Mouse (Mus musculus) forebrain, embryonic 15.5 days (tissue): ENCODE measurements around the gene Ift80. TPM values are rescaled to one million over a fixed set of nuclear protein-coding genes. Genes with fewer than 3 reads are reported as not detected.
A peak's percentile ranks its signal among the peaks of the same experiment; 100 is the strongest.
"Not testable (repeated sequence)": the region's sequence is repeated elsewhere in the genome, so short reads cannot be mapped to it uniquely, and the experiment has no call there.

Experiments
- ATAC-seq: fragments of 200-750 bp; cut with Nextera tagmentation; replicated peaks from 2 replicates; pipeline ENCODE4 v1.8.0; 2017; ENCODE audit warnings: mild to moderate bottlenecking, moderate TSS enrichment, moderate library complexity
- H3K27ac ChIP-seq: fragments of 300-500 bp; sonication (generic); replicated peaks from 2 replicates; pipeline ENCODE4 v1.5.1; 2015; ENCODE audit warnings: mild to moderate bottlenecking, inconsistent platforms
- H3K27me3 ChIP-seq: fragments of 300-500 bp; sonication (generic); 2 replicates; pipeline ENCODE4 v1.6.1; 2015; ENCODE audit warnings: inconsistent platforms
- H3K36me3 ChIP-seq: fragments of 300-500 bp; sonication (generic); 2 replicates; pipeline ENCODE4 v1.6.1; 2015; ENCODE audit warnings: mild to moderate bottlenecking, inconsistent platforms
- H3K4me1 ChIP-seq: fragments of 300-500 bp; sonication (generic); 2 replicates; pipeline ENCODE4 v1.6.1; 2015; ENCODE audit warnings: inconsistent platforms
- H3K4me2 ChIP-seq: fragments of 300-500 bp; sonication (generic); replicated peaks from 2 replicates; pipeline ENCODE4 v1.6.1; 2015; ENCODE audit warnings: mild to moderate bottlenecking, inconsistent platforms
- H3K4me3 ChIP-seq: fragments of 300-500 bp; sonication (generic); 2 replicates; pipeline ENCODE4 v1.5.1; 2015; ENCODE audit warnings: mild to moderate bottlenecking, inconsistent platforms
- H3K9ac ChIP-seq: fragments of 300-500 bp; sonication (generic); replicated peaks from 2 replicates; pipeline ENCODE4 v1.6.1; 2015; ENCODE audit warnings: mild to moderate bottlenecking, inconsistent platforms
- H3K9me3 ChIP-seq: fragments of 300-500 bp; sonication (generic); 2 replicates; pipeline ENCODE4 v1.6.1; 2016; ENCODE audit warnings: inconsistent platforms
- WGBS: fragments of 180-500 bp; shearing (Covaris S2); methylation state at CpG from one replicate; pipeline ENCODE4 v1.1.7; 2015; ENCODE audit warnings: mixed read lengths; 5-methylcytosine and 5-hydroxymethylcytosine counted together
- polyA plus RNA-seq: library from polyadenylated mRNA; unstranded; fragments of >200 nt; fragmentation: Nextera tagmentation; extraction: Ambion mirVana; gene quantifications from 2 replicates; pipeline ENCODE4 v1.2.1, GENCODE M21; 2015

Gene Ift80
- polyA plus RNA-seq, 1 experiment from 2014 or later = 10.9 TPM

DNA sequence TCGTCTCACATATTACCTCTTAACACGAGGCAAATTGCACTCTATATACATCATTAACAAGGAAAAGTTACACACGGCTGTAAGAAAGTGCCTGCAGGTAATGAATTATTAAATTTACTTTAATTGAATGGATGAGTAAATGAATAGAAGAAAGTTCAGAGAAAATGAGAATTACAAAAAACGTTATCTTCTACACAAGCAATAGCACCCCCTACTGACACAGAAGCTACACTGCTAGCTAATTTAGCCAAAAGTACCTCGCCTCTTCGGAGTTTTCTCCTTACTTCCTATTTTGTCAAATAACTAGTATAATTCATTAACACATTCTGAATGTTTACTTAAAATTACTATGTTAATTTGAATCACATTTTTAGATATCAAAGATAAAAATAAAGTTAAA is 49.9 kb downstream of the Ift80 start:
- H3K27me3 ChIP-seq = no peaks in the 10 kb centered on the region
- 50% methylated on average over 6 of the region's 6 CpGs for WGBS

DNA sequence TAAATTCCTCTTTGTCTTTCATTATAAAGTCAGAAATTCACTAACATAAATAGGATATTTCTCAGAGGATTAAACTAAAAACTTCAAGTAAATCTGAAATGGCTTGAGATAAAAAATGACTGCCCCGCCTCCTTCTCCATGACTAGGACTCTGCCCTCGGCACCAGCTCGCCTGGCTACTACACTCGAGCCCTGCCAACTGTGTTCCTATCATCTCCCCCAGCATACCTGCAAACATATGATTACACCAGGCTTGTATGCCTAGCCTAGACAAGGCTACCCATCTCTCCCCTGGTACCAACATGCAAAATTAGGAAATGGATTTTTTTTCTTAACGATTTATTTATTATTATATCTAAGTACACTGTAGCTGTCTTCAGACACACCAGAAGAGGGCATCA is 51.7 kb downstream of the Ift80 start:
- Histone ChIP-seq H3K27me3 (no peaks in the 10 kb centered on the region), H3K9ac (no peak overlapping the region), H3K4me1 (peaks cover 4% of the 10 kb centered on the region; the same call in 1 of the 2 replicates), H3K36me3 (no peaks in the 10 kb centered on the region), H3K4me3 (no peak overlapping the region), H3K9me3 (no peaks in the 10 kb centered on the region), H3K4me2 (no peak overlapping the region), H3K27ac (no peak overlapping the region)
- 92% methylated on average over 5 of the region's 5 CpGs for WGBS
- ATAC-seq = no peak

More for the DNA sequence above, 49.9 kb downstream of the Ift80 start:
- no peaks in the 10 kb centered on the region for H3K36me3 ChIP-seq
- no peak overlapping the region for H3K4me2 ChIP-seq
- no peaks in the 10 kb centered on the region; the same call in 1 of the 2 replicates for H3K4me1 ChIP-seq
- no peak overlapping the region for H3K27ac ChIP-seq
- no peak for ATAC-seq
- H3K9ac ChIP-seq = no peak overlapping the region
- H3K9me3 ChIP-seq = no peaks in the 10 kb centered on the region
- no peak overlapping the region for H3K4me3 ChIP-seq

DNA sequence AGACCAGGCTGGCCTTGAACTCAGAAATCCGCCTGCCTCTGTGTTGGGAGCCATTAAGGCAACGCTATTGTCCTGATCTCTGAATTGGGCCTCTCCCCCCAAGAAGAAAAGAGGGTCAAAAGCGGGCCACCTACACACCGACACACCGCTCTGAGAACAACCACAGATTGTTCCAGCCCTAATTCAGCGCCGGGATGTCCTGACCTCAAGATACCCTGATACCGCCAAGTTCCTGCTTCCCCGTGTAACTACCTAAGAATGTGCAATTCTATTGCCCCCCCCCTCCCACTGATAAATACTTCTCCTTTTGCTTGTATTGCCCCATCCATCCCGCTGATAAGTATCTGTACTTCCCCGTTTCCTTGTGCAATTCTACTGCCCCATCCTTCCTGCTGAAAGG is 52.4 kb downstream of the Ift80 start:
- not testable (repeated sequence) for H3K4me2 ChIP-seq, H3K27me3 ChIP-seq, H3K9ac ChIP-seq, H3K4me1 ChIP-seq, ATAC-seq, H3K27ac ChIP-seq, H3K4me3 ChIP-seq, H3K9me3 ChIP-seq, H3K36me3 ChIP-seq
- WGBS = 91% methylated on average over 11 of the region's 11 CpGs

DNA sequence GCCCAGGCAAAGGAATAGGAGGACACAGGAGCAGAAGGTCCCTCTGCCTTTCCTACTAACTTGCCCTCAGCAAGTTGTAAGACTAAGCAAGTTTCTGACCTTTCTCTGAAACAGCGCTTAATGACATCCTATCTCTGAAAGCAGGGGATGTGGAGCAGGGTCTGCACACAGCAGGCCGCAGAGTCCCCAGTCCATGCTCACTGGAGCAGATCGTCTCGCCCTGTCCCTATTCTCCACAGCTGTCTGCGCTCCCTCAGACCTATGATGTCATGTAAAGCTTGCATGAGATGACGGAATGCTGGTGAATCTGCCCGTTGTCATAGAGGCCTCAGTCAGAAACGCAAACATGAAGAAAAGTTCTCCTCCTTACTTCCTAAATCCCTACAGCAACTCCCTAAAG is 55.0 kb downstream of the Ift80 start:
- whole genome bisulfite sequencing = 63% methylated on average over 8 of the region's 8 CpGs
- ATAC-seq = peak; percentile 26; the same call in 1 of the 2 replicates

DNA sequence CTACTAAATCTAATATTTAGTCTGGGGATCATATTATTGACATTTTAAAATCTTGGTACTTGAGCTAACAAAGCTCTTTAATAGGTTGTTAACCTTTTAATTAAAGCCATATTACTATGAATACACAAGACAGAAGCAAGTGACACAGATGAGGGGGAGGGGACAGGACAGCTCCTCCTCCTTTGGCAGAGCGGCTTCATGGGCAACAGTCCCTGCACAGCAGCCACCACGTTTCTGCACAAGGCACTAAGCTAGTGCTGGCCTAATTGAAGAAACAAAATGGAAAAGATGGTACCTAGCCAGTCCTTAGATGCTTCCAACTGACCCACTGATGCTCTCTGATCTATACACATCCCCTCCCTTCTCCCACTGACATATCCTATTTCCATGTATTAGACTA is 55.5 kb downstream of the Ift80 start:
- no peak overlapping the region for H3K9ac ChIP-seq
- H3K4me3 ChIP-seq = no peak overlapping the region
- H3K27me3 ChIP-seq = no peaks in the 10 kb centered on the region
- H3K27ac ChIP-seq = no peak overlapping the region
- no peaks in the 10 kb centered on the region for H3K36me3 ChIP-seq
- no peak overlapping the region for H3K4me2 ChIP-seq
- 31% methylated on average over 2 of the region's 2 CpGs for WGBS
- H3K9me3 ChIP-seq = no peaks in the 10 kb centered on the region
- peak; percentile 83 for ATAC-seq
- H3K4me1 ChIP-seq = 0 out of 2 replicates have a peak, but pooled peaks cover 4% of the 10 kb centered on the region

More for the DNA sequence above, 55.0 kb downstream of the Ift80 start:
- H3K27me3 ChIP-seq = no peaks in the 10 kb centered on the region
- H3K36me3 ChIP-seq = no peaks in the 10 kb centered on the region
- H3K9ac ChIP-seq = no peak overlapping the region
- H3K27ac ChIP-seq = no peak overlapping the region
- H3K4me1 ChIP-seq = 0 out of 2 replicates have a peak, but pooled peaks cover 4% of the 10 kb centered on the region
- H3K4me3 ChIP-seq = no peak overlapping the region
- H3K4me2 ChIP-seq = no peak overlapping the region
- no peaks in the 10 kb centered on the region for H3K9me3 ChIP-seq

DNA sequence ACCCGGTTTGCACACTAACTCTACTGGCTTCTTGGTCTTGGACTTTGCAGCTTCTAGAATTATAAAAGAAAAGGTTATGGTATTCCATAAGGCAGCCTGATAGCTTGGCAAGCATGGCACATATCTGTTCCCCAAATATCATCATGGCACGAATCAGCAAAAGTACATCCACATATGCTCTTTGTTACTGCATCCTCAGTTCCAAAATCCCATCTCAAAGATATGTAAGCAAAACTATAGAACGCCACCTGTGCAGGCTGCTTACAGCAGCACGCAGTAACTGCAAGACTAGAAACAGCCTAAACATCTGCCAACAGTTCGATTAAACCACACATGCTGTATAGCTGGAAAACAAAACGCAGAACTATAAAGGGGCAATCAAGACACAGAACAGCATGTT is 62.5 kb downstream of the Ift80 start:
- Histone ChIP-seq H3K4me2 (no peak overlapping the region), H3K27me3 (no peaks in the 10 kb centered on the region), H3K36me3 (no peaks in the 10 kb centered on the region), H3K9me3 (no peaks in the 10 kb centered on the region), H3K9ac (no peak overlapping the region), H3K27ac (0 out of 2 replicates have a peak overlapping the region, but pooled peaks have one; percentile 1), H3K4me3 (no peak overlapping the region), H3K4me1 (no peaks in the 10 kb centered on the region)
- WGBS = 82% methylated on average over 6 of the region's 6 CpGs
- no peak for ATAC-seq

DNA sequence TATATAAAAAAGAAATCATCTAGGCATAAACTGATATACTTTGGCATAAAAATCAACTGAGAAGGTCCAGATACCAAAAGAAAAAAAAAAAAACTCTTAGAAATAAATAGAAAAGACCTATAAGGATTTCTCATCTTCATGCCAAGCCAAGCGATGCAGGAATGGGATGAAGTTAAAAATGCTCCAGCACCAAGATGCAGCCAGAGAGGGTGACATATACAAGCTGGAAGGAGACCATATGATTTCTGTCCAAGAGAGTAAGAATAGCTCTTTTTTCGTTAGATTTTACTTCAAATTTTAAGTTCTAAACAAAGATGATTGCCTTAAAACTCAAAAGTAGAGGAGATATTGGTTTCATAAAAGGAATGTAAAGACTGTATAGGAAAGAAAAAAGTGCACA is 64.1 kb downstream of the Ift80 start:
- no peaks in the 10 kb centered on the region for H3K9me3 ChIP-seq
- no peaks in the 10 kb centered on the region for H3K4me1 ChIP-seq
- H3K9ac ChIP-seq = no peak overlapping the region
- no peaks in the 10 kb centered on the region for H3K27me3 ChIP-seq
- no peak for ATAC-seq
- H3K4me3 ChIP-seq = no peak overlapping the region
- H3K4me2 ChIP-seq = no peak overlapping the region
- peaks cover 5% of the 10 kb centered on the region for H3K36me3 ChIP-seq
- no peak overlapping the region for H3K27ac ChIP-seq
- 89% methylated on average over 2 of the region's 2 CpGs for WGBS

DNA sequence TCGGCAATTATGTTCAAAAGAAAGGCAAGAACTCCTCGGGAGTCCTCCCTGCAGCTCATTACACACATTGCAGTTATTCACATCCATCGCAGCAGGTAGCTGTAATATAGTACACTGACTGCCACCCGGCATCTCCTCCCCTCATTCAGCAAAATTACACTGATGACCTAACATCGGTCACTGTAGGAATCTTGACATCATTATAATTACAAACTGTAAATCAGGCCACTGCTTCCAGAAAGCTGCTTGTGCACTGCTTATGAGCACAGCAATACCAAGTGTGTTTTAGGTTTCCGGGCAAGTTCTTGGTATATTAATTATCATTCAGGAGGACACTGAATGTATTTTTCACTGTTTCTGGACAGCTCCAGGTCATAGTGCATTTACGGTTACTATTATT is 65.1 kb downstream of the Ift80 start:
- Histone ChIP-seq H3K36me3 (peaks cover 5% of the 10 kb centered on the region), H3K4me2 (no peak overlapping the region), H3K4me3 (no peak overlapping the region), H3K4me1 (no peaks in the 10 kb centered on the region), H3K27ac (no peak overlapping the region), H3K27me3 (no peaks in the 10 kb centered on the region), H3K9ac (no peak overlapping the region), H3K9me3 (no peaks in the 10 kb centered on the region)
- WGBS = 90% methylated on average over 7 of the region's 7 CpGs
- ATAC-seq = no peak

DNA sequence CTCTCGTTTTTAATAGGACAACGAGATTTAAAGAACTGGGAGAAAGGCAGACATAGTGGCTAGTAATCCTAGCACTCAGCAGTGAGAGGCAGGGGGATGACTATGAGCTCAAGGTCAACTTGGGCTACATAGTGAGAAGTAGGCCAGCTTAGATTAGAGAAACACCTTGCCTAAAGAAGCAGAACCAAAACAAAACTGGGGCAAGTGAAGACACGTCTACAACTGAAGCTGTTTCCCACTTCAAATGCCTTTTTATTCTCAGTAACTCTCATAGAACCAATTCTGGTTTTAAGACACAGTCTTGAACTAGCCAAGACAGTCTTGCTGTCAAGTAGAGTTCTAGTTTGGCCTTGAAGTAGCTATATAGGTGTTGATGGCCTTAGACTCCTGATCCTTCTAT is 67.7 kb downstream of the Ift80 start:
- Histone ChIP-seq H3K9ac (no peak overlapping the region), H3K27ac (no peak overlapping the region), H3K9me3 (no peaks in the 10 kb centered on the region), H3K4me2 (no peak overlapping the region), H3K36me3 (peaks cover 9% of the 10 kb centered on the region), H3K27me3 (no peaks in the 10 kb centered on the region), H3K4me1 (no peaks in the 10 kb centered on the region), H3K4me3 (no peak overlapping the region)
- 92% methylated on average over 3 of the region's 3 CpGs for WGBS
- ATAC-seq = no peak

DNA sequence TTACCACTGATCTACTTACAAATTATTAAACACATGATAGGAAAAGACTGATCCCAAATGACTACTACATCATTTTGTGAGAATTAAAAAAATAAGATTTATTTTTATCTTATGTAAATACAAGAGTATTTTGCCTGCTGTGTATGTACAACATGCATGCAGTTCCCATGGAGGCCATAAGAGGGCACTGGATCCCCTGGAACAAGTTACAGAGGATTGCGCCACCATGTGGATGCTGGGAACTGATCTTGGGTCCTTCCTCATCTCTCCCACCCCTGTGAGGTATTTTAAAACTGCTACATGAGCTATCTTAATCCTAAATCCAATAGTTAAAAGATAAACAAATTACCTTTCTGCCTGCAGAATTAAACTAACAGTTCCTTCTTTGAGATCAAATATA is 68.9 kb downstream of the Ift80 start:
- no peak for ATAC-seq
- no peaks in the 10 kb centered on the region for H3K27me3 ChIP-seq
- no peak overlapping the region for H3K9ac ChIP-seq
- 88% methylated on average over 1 of the region's 1 CpGs for WGBS
- no peak overlapping the region for H3K27ac ChIP-seq
- no peak overlapping the region for H3K4me3 ChIP-seq
- no peak overlapping the region for H3K4me2 ChIP-seq
- no peaks in the 10 kb centered on the region for H3K4me1 ChIP-seq
- H3K36me3 ChIP-seq = peaks cover 9% of the 10 kb centered on the region
- H3K9me3 ChIP-seq = no peaks in the 10 kb centered on the region

DNA sequence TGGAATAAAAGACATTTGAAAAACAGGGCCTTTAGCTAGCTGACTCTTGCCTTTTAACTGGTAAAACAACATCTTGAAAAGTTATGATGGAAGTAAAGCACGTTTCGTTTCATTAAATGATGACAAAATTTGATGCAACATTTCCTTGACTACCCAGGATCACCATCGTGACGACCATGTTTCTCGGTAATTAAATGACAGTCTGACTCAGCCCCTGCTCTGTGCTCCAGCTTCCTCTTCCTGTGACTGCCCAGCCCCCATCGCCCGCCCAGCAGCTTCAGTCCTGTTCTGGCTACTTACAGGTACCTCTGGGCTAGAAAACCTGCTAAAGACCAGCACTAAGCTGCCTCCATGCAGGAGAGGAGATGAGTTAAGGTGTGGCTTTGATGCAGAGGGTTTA is 70.1 kb downstream of the Ift80 start:
- H3K36me3 ChIP-seq = peaks cover 9% of the 10 kb centered on the region
- 94% methylated on average over 7 of the region's 7 CpGs for WGBS
- no peak overlapping the region for H3K4me2 ChIP-seq
- H3K27ac ChIP-seq = no peak overlapping the region
- H3K9ac ChIP-seq = no peak overlapping the region
- no peaks in the 10 kb centered on the region for H3K27me3 ChIP-seq
- H3K4me1 ChIP-seq = no peaks in the 10 kb centered on the region
- no peak overlapping the region for H3K4me3 ChIP-seq
- no peaks in the 10 kb centered on the region for H3K9me3 ChIP-seq
- ATAC-seq = no peak

DNA sequence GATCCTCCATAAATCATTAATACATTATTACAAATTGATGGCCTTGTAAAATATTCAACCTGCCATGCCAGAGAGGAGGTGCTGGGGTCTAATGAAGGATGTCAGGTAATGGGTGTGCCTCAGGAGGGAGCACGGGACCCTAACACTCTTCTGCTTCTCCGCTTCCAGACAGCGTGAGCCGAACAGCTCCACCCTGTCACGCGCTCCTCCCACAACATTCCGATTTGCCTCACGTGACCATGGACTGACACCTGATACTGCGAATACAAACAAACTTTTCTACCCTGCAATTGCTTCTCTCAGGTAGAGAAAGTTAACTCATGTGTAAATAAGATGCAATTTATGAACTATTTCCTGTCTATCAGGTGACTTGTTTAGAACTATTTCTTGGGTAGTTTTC is 75.8 kb downstream of the Ift80 start:
- WGBS = 87% methylated on average over 9 of the region's 9 CpGs
- Histone ChIP-seq H3K4me3 (no peak overlapping the region), H3K9me3 (no peaks in the 10 kb centered on the region), H3K27ac (no peak overlapping the region), H3K9ac (no peak overlapping the region), H3K4me1 (no peaks in the 10 kb centered on the region), H3K4me2 (no peak overlapping the region), H3K36me3 (peaks cover 4% of the 10 kb centered on the region; the same call in 1 of the 2 replicates), H3K27me3 (no peaks in the 10 kb centered on the region)
- no peak for ATAC-seq

DNA sequence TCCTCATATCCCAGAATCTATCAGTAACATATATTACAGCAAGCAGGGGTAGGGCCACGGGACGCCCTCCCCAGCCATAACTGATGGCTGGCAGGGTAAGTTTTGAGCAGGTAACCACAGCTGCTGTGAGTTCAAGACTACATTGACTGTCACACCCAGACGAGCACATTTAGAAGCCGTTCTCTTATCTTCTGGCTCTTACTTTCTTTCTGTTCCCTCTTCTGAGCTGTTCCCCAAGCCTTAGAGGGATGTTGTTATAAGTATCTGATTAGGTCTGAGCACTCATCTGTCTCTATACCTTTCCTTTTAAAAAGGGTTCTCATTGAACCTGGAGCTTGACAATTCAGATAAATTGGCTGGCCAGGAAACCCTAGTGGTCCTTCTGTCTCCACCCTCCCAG is 96.9 kb downstream of the Ift80 start:
- H3K4me2 ChIP-seq = no peak overlapping the region
- no peaks in the 10 kb centered on the region for H3K27me3 ChIP-seq
- no peak overlapping the region for H3K9ac ChIP-seq
- 91% methylated on average over 4 of the region's 4 CpGs for WGBS
- ATAC-seq = no peak
- no peaks in the 10 kb centered on the region for H3K9me3 ChIP-seq
- no peak overlapping the region for H3K27ac ChIP-seq
- no peaks in the 10 kb centered on the region for H3K4me1 ChIP-seq
- H3K36me3 ChIP-seq = no peaks in the 10 kb centered on the region
- H3K4me3 ChIP-seq = no peak overlapping the region
